Mouse (Mus musculus) right cerebral cortex, postnatal 4 days (tissue): ENCODE results near the gene Kdm4b.

Experiments used
- DNase-seq: peaks from one replicate; pipeline ENCODE4 v3.0.0-alpha.2; 2022

Gene Kdm4b

GRCm38 (mm10) chr17:56443341-56443795 lies 117.5 kb downstream of the Kdm4b start:
- DNase-seq: no peak

DNA sequence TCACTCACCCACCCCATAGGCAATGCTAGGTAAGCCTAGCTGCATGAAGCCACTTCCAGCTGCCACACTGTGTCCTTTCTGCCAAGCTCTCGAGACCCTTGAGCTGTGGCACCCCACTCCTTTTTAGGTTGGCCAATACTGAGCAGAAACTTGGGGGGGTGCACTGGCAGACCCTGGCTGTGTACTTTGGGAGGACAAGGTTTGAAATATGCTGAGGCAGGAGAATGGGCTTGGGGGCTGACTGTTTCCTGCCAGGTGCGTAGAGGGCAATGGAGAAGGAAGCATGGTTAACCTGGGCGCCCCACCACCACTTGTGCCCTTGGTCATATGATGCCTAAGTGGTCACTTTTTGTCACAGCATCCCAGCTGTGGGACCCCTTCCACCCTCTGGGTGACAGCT lies 118.9 kb downstream of the Kdm4b start:
- DNase-seq: no peak

DNA sequence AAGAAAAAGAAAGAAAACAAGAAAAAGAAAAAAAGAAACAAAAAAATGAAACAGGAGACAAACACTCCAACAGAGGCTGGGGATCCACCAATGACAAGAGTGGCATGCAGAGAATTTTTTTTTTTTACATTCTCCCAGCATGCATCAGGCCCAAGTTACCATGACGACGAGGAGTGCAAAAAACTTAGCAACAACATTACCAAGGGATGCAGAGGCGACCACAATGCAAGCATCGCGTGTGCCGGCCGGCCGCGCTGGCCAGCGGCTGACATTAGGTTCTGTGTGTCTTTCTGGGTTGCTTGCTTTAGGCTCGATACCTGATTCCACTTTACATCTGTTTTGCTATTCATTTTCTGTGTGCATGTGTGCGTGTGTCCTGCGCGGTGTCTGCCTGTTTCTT lies 119.5 kb downstream of the Kdm4b start:
- DNase-seq: no peak

DNA sequence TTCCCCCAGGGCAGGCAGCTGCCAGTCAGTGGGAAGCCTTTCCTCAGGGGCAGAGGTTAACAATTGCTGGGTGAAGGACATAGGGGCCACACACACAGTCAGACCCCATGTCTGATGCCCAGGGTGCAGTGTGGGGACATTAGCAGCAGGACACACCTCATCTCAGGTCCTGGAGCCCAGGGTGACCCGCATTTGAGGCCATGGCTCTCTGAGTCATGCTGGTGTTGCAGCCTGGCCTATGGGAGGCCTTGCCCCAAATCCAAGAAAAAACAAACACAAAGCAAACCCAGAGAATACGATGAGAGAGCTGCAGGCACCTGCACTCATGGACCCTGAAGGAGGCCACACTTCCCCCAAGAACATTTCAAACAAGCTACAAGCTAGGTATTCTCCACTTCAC lies 121.9 kb downstream of the Kdm4b start:
- no peak for DNase-seq
